Mouse (Mus musculus) small intestine, adult 2 months (tissue): ENCODE results near the gene Lrrc25. TPM values are rescaled to one million over a fixed set of nuclear protein-coding genes. Genes with fewer than 3 reads are reported as not detected.

ENCODE experiments used
- H3K27ac ChIP-seq: fragments of 200-500 bp; 2 replicates; pipeline ENCODE4 v1.5.1; 2012; ENCODE audit warnings: low read depth, low read length, control low read depth, inconsistent platforms; ENCODE audit not compliant: insufficient read depth
- H3K27me3 ChIP-seq: fragments of 200-500 bp; 2 replicates; pipeline ENCODE4 v1.6.1; 2012; ENCODE audit warnings: mild to moderate bottlenecking, moderate library complexity, low read length, inconsistent platforms; ENCODE audit not compliant: control insufficient read depth, insufficient read depth
- H3K36me3 ChIP-seq: fragments of 200-500 bp; 2 replicates; pipeline ENCODE4 v1.6.1; 2012; ENCODE audit warnings: mild to moderate bottlenecking, low read length, control low read depth, inconsistent platforms; ENCODE audit not compliant: control insufficient read depth, insufficient read depth
- H3K4me1 ChIP-seq: fragments of 200-500 bp; 2 replicates; pipeline ENCODE4 v1.6.1; 2012; ENCODE audit warnings: low read length, inconsistent platforms, mixed read lengths; ENCODE audit not compliant: control insufficient read depth, insufficient read depth, insufficient read length
- H3K4me3 ChIP-seq: fragments of 200-500 bp; 2 replicates; pipeline ENCODE4 v1.5.1; 2012; ENCODE audit warnings: low read depth, mild to moderate bottlenecking, control low read depth, inconsistent platforms, low read length, moderate library complexity
- CTCF ChIP-seq: fragments of 200-500 bp; IDR thresholded peaks from 2 replicates; pipeline ENCODE4 v1.5.1; 2012; ENCODE audit warnings: low read depth, mild to moderate bottlenecking, control low read depth, inconsistent platforms, low read length, moderate library complexity, mixed read lengths; ENCODE audit not compliant: insufficient replicate concordance, insufficient read length; ENCODE audit errors: extremely low read depth
- POLR2A ChIP-seq: fragments of 200-500 bp; IDR thresholded peaks from 2 replicates; pipeline ENCODE4 v1.6.1; 2012; ENCODE audit warnings: low read depth, mild to moderate bottlenecking, control low read depth, inconsistent platforms, low read length, moderate library complexity
- WGBS: fragments of 180-500 bp; shearing (Covaris S2); methylation state at CpG from one replicate; pipeline ENCODE4 v1.1.7; 2018; 5-methylcytosine and 5-hydroxymethylcytosine counted together
- polyA plus RNA-seq: library from polyadenylated mRNA; depleted of rRNA; stranded (reverse); fragments of >200 nt; gene quantifications from 2 replicates; pipeline ENCODE4 v1.2.3, GENCODE M21; 2012; rRNA removed

The Lrrc25 gene
- polyA plus RNA-seq: 6.7 and 7.1 TPM in 2 replicates

- Histone ChIP-seq H3K4me1 (peaks cover 7% of the 10 kb centered on the region), H3K4me3 (peak within 1 kb of the TSS; percentile 48), H3K27ac (peak within 1 kb of the TSS; percentile 63), H3K27me3 (no peaks in the 10 kb centered on the region), H3K36me3 (no peaks in the 10 kb centered on the region)
- 67% methylated on average over 3 of the region's 3 CpGs for WGBS
- TF ChIP-seq CTCF (no peak), POLR2A (no peak)
These were observed at the start of gene Lrrc25 for GRCm38 (mm10) chr8:70615894-70616293. TSS of gene Lrrc25 (plus strand) at chr8:70616155.

GRCm38 (mm10) chr8:70570360-70570759 is 45.6 kb upstream of the Lrrc25 start:
- Histone ChIP-seq H3K4me1 (peaks cover 16% of the 10 kb centered on the region), H3K27me3 (no peaks in the 10 kb centered on the region), H3K36me3 (peaks cover 8% of the 10 kb centered on the region), H3K27ac (no peak overlapping the region), H3K4me3 (no peak overlapping the region)
- no peak for TF ChIP-seq POLR2A

GRCm38 (mm10) chr8:70570990-70571389 is 45.0 kb upstream of the Lrrc25 start:
- 71% methylated on average over 6 of the region's 6 CpGs for WGBS
- Histone ChIP-seq H3K4me1 (peaks cover 12% of the 10 kb centered on the region), H3K4me3 (no peak overlapping the region), H3K36me3 (peaks cover 8% of the 10 kb centered on the region), H3K27ac (no peak overlapping the region), H3K27me3 (no peaks in the 10 kb centered on the region)
- no peak for TF ChIP-seq POLR2A
- no peak for TF ChIP-seq CTCF

GRCm38 (mm10) chr8:70574302-70574701 is 41.7 kb upstream of the Lrrc25 start:
- peaks cover 23% of the 10 kb centered on the region for H3K36me3 ChIP-seq
- no peak overlapping the region for H3K27ac ChIP-seq
- TF ChIP-seq POLR2A: no peak
- no peak for TF ChIP-seq CTCF
- H3K27me3 ChIP-seq: no peaks in the 10 kb centered on the region
- H3K4me3 ChIP-seq: no peak overlapping the region
- H3K4me1 ChIP-seq: peaks cover 9% of the 10 kb centered on the region

GRCm38 (mm10) chr8:70574915-70575314 is 41.0 kb upstream of the Lrrc25 start:
- Histone ChIP-seq H3K4me1 (peaks cover 5% of the 10 kb centered on the region; the same call in 1 of the 2 replicates), H3K27ac (no peak overlapping the region), H3K4me3 (no peak overlapping the region), H3K27me3 (no peaks in the 10 kb centered on the region), H3K36me3 (peaks cover 24% of the 10 kb centered on the region)
- 40% methylated on average over 4 of the region's 4 CpGs for WGBS
- TF ChIP-seq POLR2A (no peak), CTCF (no peak)

- no peak overlapping the region for H3K27ac ChIP-seq
- no peak overlapping the region for H3K4me3 ChIP-seq
- peaks cover 2% of the 10 kb centered on the region; the same call in 1 of the 2 replicates for H3K4me1 ChIP-seq
- no peak for TF ChIP-seq CTCF
- no peak for TF ChIP-seq POLR2A
- peaks cover 45% of the 10 kb centered on the region for H3K36me3 ChIP-seq
- WGBS: 93% methylated on average over 3 of the region's 3 CpGs
- no peaks in the 10 kb centered on the region for H3K27me3 ChIP-seq
These were observed 38.7 kb upstream of the Lrrc25 start for GRCm38 (mm10) chr8:70577207-70577606.

GRCm38 (mm10) chr8:70583476-70584387 is 32.2 kb upstream of the Lrrc25 start:
- TF ChIP-seq POLR2A (no peak), CTCF (no peak)
- H3K27ac ChIP-seq: no peak overlapping the region
- H3K4me3 ChIP-seq: no peak overlapping the region
- H3K36me3 ChIP-seq: peaks cover 70% of the 10 kb centered on the region
- H3K27me3 ChIP-seq: no peaks in the 10 kb centered on the region
- 87% methylated on average over 18 of the region's 18 CpGs for WGBS
- H3K4me1 ChIP-seq: no peaks in the 10 kb centered on the region
